Mouse (Mus musculus): ENCODE measurements around the gene Tceal1. TPM values are rescaled to one million over a fixed set of nuclear protein-coding genes. Genes with fewer than 3 reads are reported as not detected.

Gene Tceal1
- polyA plus RNA-seq, 1 experiment from 2014 or later: 8.8 TPM

Other genes starting within 250 kb of the Tceal1 start
- gene Kir3dl1, start 190.0 kb upstream of the Tceal1 start, polyA plus RNA-seq (2015; fragmentation: Nextera tagmentation; extraction: Ambion mirVana): not detected in 2 replicates
- gene Kir3dl2, start 163.9 kb upstream of the Tceal1 start, polyA plus RNA-seq (2015; fragmentation: Nextera tagmentation; extraction: Ambion mirVana): not detected in 2 replicates
- gene Tceal3, start 117.1 kb upstream of the Tceal1 start, polyA plus RNA-seq (2015; fragmentation: Nextera tagmentation; extraction: Ambion mirVana): 7.2 and 9.0 TPM in 2 replicates
- 490 and 503 TPM in 2 replicates for gene Morf4l2, start 35.7 kb downstream of the Tceal1 start, polyA plus RNA-seq (2015; fragmentation: Nextera tagmentation; extraction: Ambion mirVana)
- gene Glra4, start 72.2 kb downstream of the Tceal1 start, polyA plus RNA-seq (2015; fragmentation: Nextera tagmentation; extraction: Ambion mirVana): 0.08 TPM in 1 of 2 replicates, not detected in the other
- gene Plp1, start 114.7 kb downstream of the Tceal1 start, polyA plus RNA-seq (2015; fragmentation: Nextera tagmentation; extraction: Ambion mirVana): 4.7 and 5.2 TPM in 2 replicates
- 0.57 and 0.62 TPM in 2 replicates for gene Rab9b, start 160.8 kb downstream of the Tceal1 start, polyA plus RNA-seq (2015; fragmentation: Nextera tagmentation; extraction: Ambion mirVana)
- gene H2bfm, start 219.3 kb downstream of the Tceal1 start, polyA plus RNA-seq (2015; fragmentation: Nextera tagmentation; extraction: Ambion mirVana): not detected in 2 replicates

Data from stomach, embryonic 15.5 days (tissue).